Mouse (Mus musculus) liver, postnatal 0 days (tissue): Measurements from ENCODE around the gene Ldhal6b. TPM values are rescaled to one million over a fixed set of nuclear protein-coding genes. Genes with fewer than 3 reads are reported as not detected.

ENCODE experiments used
- ATAC-seq: fragments of 200-750 bp; cut with Nextera tagmentation; 2 replicates; pipeline ENCODE4 v1.8.0; 2017; ENCODE audit warnings: mild to moderate bottlenecking, moderate library complexity
- DNase-seq: peaks from one replicate; pipeline ENCODE4 v3.0.0-alpha.2; 2016
- H3K27ac ChIP-seq: fragments of 300-500 bp; sonication (generic); 2 replicates; pipeline ENCODE4 v1.5.1; 2014; ENCODE audit warnings: antibody characterized with exemption, moderate library complexity, mild to moderate bottlenecking, low read depth
- H3K27me3 ChIP-seq: fragments of 300-500 bp; sonication (generic); 2 replicates; pipeline ENCODE4 v1.6.1; 2014; ENCODE audit warnings: low read length, control low read depth, mixed read lengths; ENCODE audit not compliant: insufficient read depth
- H3K36me3 ChIP-seq: fragments of 300-500 bp; sonication (generic); replicated peaks from 2 replicates; pipeline ENCODE4 v1.6.1; 2014; ENCODE audit warnings: mild to moderate bottlenecking, control low read depth, low read length, moderate library complexity, mixed read lengths; ENCODE audit not compliant: insufficient read depth
- H3K4me1 ChIP-seq: fragments of 300-500 bp; sonication (generic); 2 replicates; pipeline ENCODE4 v1.6.1; 2014; ENCODE audit warnings: antibody characterized with exemption, mild to moderate bottlenecking, control low read depth; ENCODE audit not compliant: insufficient read depth
- H3K4me2 ChIP-seq: fragments of 300-500 bp; sonication (generic); 2 replicates; pipeline ENCODE4 v1.6.1; 2014; ENCODE audit warnings: low read depth, mild to moderate bottlenecking, low read length, moderate library complexity, mixed read lengths
- H3K4me3 ChIP-seq: fragments of 300-500 bp; sonication (generic); 2 replicates; pipeline ENCODE4 v1.5.1; 2014; ENCODE audit warnings: low read depth, low read length
- H3K9ac ChIP-seq: fragments of 300-500 bp; sonication (generic); replicated peaks from 2 replicates; pipeline ENCODE4 v1.6.1; 2014; ENCODE audit warnings: mild to moderate bottlenecking, moderate library complexity
- H3K9me3 ChIP-seq: fragments of 300-500 bp; sonication (generic); 2 replicates; pipeline ENCODE4 v1.6.1; 2016; ENCODE audit warnings: mild to moderate bottlenecking, control low read depth, low read length, mixed read lengths
- CTCF ChIP-seq: sonication (generic); IDR thresholded peaks from 2 replicates; pipeline ENCODE4 v1.5.1; 2016; ENCODE audit warnings: antibody characterized with exemption, low read depth
- EP300 ChIP-seq: IDR thresholded peaks from 2 replicates; pipeline ENCODE4 v1.6.1; 2016; ENCODE audit warnings: antibody characterized with exemption, low read depth, mild to moderate bottlenecking
- WGBS: fragments of 180-500 bp; shearing (Covaris S2); extraction: QIAGEN DNeasy Blood & Tissue Kit; methylation state at CpG from one replicate; pipeline ENCODE4 v1.1.7; 2014; ENCODE audit not compliant: insufficient replicate concordance; 5-methylcytosine and 5-hydroxymethylcytosine counted together
- polyA plus RNA-seq: library from polyadenylated mRNA; unstranded; fragments of >200 nt; fragmentation: Nextera tagmentation; extraction: Ambion mirVana; gene quantifications from 2 replicates; pipeline ENCODE4 v1.2.1, GENCODE M21; 2015

Gene Ldhal6b
- polyA plus RNA-seq, 1 experiment from 2014 or later, result not detected

GRCm38 (mm10) chr17:5412740-5413139 is 5.8 kb downstream of the Ldhal6b start:
- peaks cover 9% of the 10 kb centered on the region for H3K4me1 ChIP-seq
- H3K9me3 ChIP-seq, result no peaks in the 10 kb centered on the region
- no peak overlapping the region for H3K4me2 ChIP-seq
- no peak for DNase-seq
- H3K27me3 ChIP-seq, result no peaks in the 10 kb centered on the region
- 63% methylated on average over 7 of the region's 7 CpGs for WGBS
- peak; percentile 36 for ATAC-seq
- H3K27ac ChIP-seq, result peak overlapping the region; percentile 24; the same call in 1 of the 2 replicates
- TF ChIP-seq EP300, result no peak
- TF ChIP-seq CTCF, result no peak
- H3K4me3 ChIP-seq, result no peak overlapping the region
- H3K36me3 ChIP-seq, result peaks cover 6% of the 10 kb centered on the region; the same call in 1 of the 2 replicates
- H3K9ac ChIP-seq, result no peak overlapping the region

- Histone ChIP-seq H3K4me2 (no peak overlapping the region), H3K36me3 (0 out of 2 replicates have a peak, but pooled peaks cover 2% of the 10 kb centered on the region), H3K9me3 (no peaks in the 10 kb centered on the region), H3K9ac (no peak overlapping the region), H3K4me3 (no peak overlapping the region), H3K27me3 (no peaks in the 10 kb centered on the region), H3K4me1 (peaks cover 9% of the 10 kb centered on the region), H3K27ac (no peak overlapping the region)
- ATAC-seq, result no peak
- TF ChIP-seq CTCF (no peak), EP300 (no peak)
- 86% methylated on average over 8 of the region's 8 CpGs for WGBS
- no peak for DNase-seq
Observed at GRCm38 (mm10) chr17:5412301-5412700, 6.3 kb downstream of the Ldhal6b start.

- H3K4me2 ChIP-seq, result no peak overlapping the region
- H3K9me3 ChIP-seq, result no peaks in the 10 kb centered on the region
- peaks cover 12% of the 10 kb centered on the region for H3K4me1 ChIP-seq
- no peak overlapping the region for H3K9ac ChIP-seq
- DNase-seq, result no peak
- 0 out of 2 replicates have a peak, but pooled peaks cover 2% of the 10 kb centered on the region for H3K36me3 ChIP-seq
- no peak overlapping the region for H3K27ac ChIP-seq
- TF ChIP-seq CTCF (no peak), EP300 (no peak)
- H3K4me3 ChIP-seq, result no peak overlapping the region
- ATAC-seq, result no peak
- H3K27me3 ChIP-seq, result no peaks in the 10 kb centered on the region
- WGBS, result 83% methylated on average over 17 of the region's 17 CpGs
Observed at GRCm38 (mm10) chr17:5411205-5411604, 7.4 kb downstream of the Ldhal6b start.

DNA sequence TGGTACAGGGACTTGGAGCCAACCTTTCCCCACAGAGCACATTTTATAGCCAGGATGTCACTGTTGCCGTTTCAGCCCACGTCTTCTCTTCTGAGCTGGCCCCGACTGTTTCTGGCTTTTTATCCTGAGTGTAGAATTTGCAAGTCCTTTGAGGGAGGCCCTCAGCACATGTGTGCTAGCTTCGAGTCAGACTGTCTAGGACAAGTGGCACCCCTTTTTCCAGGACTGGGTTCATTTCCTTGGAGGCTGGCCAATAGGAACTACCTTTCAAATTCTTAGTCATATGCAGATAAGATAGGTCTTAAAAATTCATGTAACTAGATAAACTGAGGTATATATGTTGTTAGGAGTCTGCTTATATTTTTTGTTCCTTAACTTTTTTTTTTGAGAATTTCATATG is 8.2 kb downstream of the Ldhal6b start:
- no peak overlapping the region for H3K4me2 ChIP-seq
- peaks cover 11% of the 10 kb centered on the region for H3K4me1 ChIP-seq
- H3K9me3 ChIP-seq, result no peaks in the 10 kb centered on the region
- 0 out of 2 replicates have a peak, but pooled peaks cover 2% of the 10 kb centered on the region for H3K36me3 ChIP-seq
- H3K27me3 ChIP-seq, result no peaks in the 10 kb centered on the region
- H3K27ac ChIP-seq, result no peak overlapping the region
- H3K9ac ChIP-seq, result no peak overlapping the region
- TF ChIP-seq CTCF (no peak), EP300 (no peak)
- no peak for DNase-seq
- ATAC-seq, result no peak
- H3K4me3 ChIP-seq, result no peak overlapping the region
- 77% methylated on average over 4 of the region's 4 CpGs for WGBS

GRCm38 (mm10) chr17:5407030-5407429 is 11.5 kb downstream of the Ldhal6b start:
- 44% methylated on average over 6 of the region's 6 CpGs for WGBS
- H3K27me3 ChIP-seq, result no peaks in the 10 kb centered on the region
- H3K4me2 ChIP-seq, result peak overlapping the region; percentile 27; the same call in 1 of the 2 replicates
- no peaks in the 10 kb centered on the region for H3K9me3 ChIP-seq
- H3K4me3 ChIP-seq, result no peak overlapping the region
- DNase-seq (no peak), ATAC-seq (no peak)
- peaks cover 13% of the 10 kb centered on the region for H3K4me1 ChIP-seq
- no peaks in the 10 kb centered on the region for H3K36me3 ChIP-seq
- H3K27ac ChIP-seq, result 0 out of 2 replicates have a peak overlapping the region, but pooled peaks have one; percentile 25
- no peak overlapping the region for H3K9ac ChIP-seq
- no peak for TF ChIP-seq CTCF
- TF ChIP-seq EP300, result no peak

GRCm38 (mm10) chr17:5406566-5406965 is 12.0 kb downstream of the Ldhal6b start:
- Histone ChIP-seq H3K27ac (0 out of 2 replicates have a peak overlapping the region, but pooled peaks have one; percentile 25), H3K9me3 (no peaks in the 10 kb centered on the region), H3K4me1 (peaks cover 15% of the 10 kb centered on the region), H3K27me3 (no peaks in the 10 kb centered on the region), H3K4me2 (peak overlapping the region; percentile 27; the same call in 1 of the 2 replicates), H3K36me3 (no peaks in the 10 kb centered on the region), H3K9ac (no peak overlapping the region), H3K4me3 (no peak overlapping the region)
- peak; percentile 39 for DNase-seq
- WGBS, result 19% methylated on average over 10 of the region's 10 CpGs
- no peak for ATAC-seq
- TF ChIP-seq CTCF, result no peak
- no peak for TF ChIP-seq EP300
